Mouse (Mus musculus): ENCODE results near the gene Zfp189. TPM values are rescaled to one million over a fixed set of nuclear protein-coding genes. Genes with fewer than 3 reads are reported as not detected.

Gene Zfp189
- polyA plus RNA-seq (2014; fragmentation: Illumina TruSeq; extraction: RNeasy Lipid Tissue Mini Kit (QIAGEN cat#74804); ENCODE audit: low read depth, low replicate concordance), result 23.4 TPM

DNA sequence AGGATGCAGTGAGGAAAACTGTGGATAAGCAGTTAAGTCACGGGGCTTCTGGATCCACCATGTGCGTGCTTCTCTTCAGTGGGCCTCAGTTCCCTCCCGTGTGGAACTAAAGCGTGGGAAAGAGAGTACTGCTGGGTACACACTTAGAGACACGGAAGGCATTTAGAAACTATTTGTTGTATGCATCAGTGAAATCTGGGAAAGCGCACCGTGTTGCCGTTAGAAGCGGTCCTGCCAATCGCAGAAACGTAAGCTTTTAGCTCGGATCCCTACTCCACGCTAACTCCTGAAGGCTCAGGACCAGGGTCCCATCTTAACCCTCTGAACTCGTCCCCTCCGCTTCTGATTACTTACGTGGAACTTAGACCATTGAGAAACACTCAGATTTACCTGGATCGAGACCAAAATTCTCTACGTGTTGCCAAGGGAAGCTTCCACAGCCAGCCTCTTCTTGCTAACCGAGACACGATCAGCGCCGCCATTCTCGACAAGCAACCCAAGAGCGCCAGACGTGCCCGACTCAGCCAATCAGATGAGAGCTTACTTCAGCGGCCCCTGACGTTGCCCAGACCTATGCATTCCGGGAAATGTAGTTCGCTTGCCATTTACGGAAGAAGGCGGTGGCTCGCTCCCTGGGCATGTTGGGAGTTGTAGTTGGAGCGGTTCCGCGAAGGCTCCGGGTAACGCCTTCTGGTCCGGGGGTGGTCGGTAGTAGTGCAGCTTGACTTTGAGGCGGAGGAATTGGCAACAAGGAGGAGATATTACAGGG is at the start of gene Zfp189, which contains the start of gene Mrpl50:
Gene Zfp189 (plus strand): TSS at position 605 of the 769 bp plus-strand sequence.
Gene Mrpl50 (minus strand): TSS at position 522 of the 769 bp plus-strand sequence.

DNA sequence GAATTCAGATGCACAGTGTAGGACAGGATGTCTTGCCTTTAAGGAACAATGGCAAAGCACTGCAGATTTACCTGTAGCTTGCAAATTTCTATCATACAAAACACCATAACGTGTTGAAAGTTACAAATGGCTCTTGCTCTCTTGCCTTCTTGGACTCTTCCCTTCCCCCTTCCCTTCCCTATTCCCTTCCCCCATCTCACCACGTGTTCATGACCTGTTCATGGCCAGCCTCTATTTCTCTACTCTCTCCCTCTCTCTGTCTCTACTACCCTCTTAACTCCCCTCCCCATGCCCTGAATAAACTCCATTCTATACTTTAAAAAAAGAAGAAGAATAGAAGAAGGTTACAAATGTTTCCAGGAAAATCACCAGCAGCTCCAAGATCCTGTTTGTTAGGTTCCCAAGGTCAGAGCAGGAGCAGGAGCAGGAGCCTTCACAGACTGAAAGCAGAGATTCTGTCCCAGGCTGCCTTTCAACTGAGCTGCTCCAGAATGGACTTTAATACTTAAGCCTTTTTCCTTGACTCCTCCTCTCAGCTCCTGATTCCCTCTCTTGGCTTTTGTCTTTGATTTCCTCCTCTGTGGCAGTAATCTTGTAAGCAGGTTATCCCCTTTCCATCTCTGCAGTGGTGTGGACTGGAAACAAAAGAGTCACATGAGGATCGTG is 47.4 kb upstream of the Zfp189 start, which contains the start of gene Acnat1:
Gene Acnat1 (minus strand): TSS at position 478 of the 666 bp plus-strand sequence.

DNA sequence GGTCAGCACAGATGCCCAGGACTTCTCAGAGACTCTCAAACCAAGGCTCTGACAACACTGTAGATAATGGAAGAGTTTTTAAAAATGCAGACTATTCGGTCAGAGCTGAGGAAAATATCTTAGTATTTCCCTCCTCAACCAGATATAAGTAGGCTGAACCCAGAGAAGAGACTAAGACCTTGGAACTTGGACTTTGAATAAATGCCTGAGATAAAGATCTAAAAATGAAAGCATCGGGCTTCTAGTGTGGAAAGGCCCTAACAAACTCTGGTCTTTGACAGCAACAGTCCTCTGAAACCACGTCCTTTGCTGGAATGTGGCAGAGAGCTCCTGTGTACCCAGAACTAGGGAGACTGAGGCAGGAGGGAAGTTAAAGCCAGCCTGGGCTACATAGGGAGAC is 14.6 kb upstream of the Zfp189 start, which contains the start of gene Baat:
Gene Baat (minus strand): TSS at position 172 of the 400 bp plus-strand sequence.

DNA sequence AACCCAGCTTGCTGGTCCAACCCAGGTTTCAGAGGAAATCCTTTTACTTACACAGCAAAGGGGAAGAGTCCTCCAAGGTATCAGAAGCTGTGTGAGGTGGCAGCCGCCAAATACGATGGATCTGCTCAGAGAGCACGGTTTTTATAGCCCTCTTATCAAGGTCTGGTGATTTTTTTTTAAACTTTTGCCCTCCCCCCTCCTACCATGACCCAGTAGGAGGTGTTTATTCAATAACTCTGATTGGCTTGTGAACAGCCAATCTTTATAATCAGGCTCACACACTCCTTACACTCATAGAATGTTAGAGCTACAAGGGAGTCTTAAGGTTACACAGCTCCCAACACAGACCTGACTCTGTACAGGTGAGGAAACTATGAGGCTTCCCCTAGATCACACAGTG is 28.4 kb downstream of the Zfp189 start, which contains the start of gene Aldob:
Gene Aldob (minus strand): TSS at position 164 of the 400 bp plus-strand sequence.

Other genes with a start within 250 kb of the Zfp189 start
- gene Acnat2, start 113.0 kb upstream of the Zfp189 start, polyA plus RNA-seq (2014; fragmentation: Illumina TruSeq; extraction: RNeasy Lipid Tissue Mini Kit (QIAGEN cat#74804); ENCODE audit: low read depth, low replicate concordance), result 174 TPM
- gene Acnat1, start 47.3 kb upstream of the Zfp189 start, polyA plus RNA-seq (2014; fragmentation: Illumina TruSeq; extraction: RNeasy Lipid Tissue Mini Kit (QIAGEN cat#74804); ENCODE audit: low read depth, low replicate concordance), result 96.6 TPM
- 11.2 TPM for gene Baat, start 14.6 kb upstream of the Zfp189 start, polyA plus RNA-seq (2014; fragmentation: Illumina TruSeq; extraction: RNeasy Lipid Tissue Mini Kit (QIAGEN cat#74804); ENCODE audit: low read depth, low replicate concordance)
- gene Mrpl50, start 83 bp upstream of the Zfp189 start, polyA plus RNA-seq (2014; fragmentation: Illumina TruSeq; extraction: RNeasy Lipid Tissue Mini Kit (QIAGEN cat#74804); ENCODE audit: low read depth, low replicate concordance), result 242 TPM
- 8,084 TPM for gene Aldob, start 28.4 kb downstream of the Zfp189 start, polyA plus RNA-seq (2014; fragmentation: Illumina TruSeq; extraction: RNeasy Lipid Tissue Mini Kit (QIAGEN cat#74804); ENCODE audit: low read depth, low replicate concordance)
- 7.1 TPM for gene Tmem246, start 76.7 kb downstream of the Zfp189 start, polyA plus RNA-seq (2014; fragmentation: Illumina TruSeq; extraction: RNeasy Lipid Tissue Mini Kit (QIAGEN cat#74804); ENCODE audit: low read depth, low replicate concordance)
- gene Rnf20, start 110.8 kb downstream of the Zfp189 start, polyA plus RNA-seq (2014; fragmentation: Illumina TruSeq; extraction: RNeasy Lipid Tissue Mini Kit (QIAGEN cat#74804); ENCODE audit: low read depth, low replicate concordance), result 46.1 TPM
- gene Ppp3r2, start 160.8 kb downstream of the Zfp189 start, polyA plus RNA-seq (2014; fragmentation: Illumina TruSeq; extraction: RNeasy Lipid Tissue Mini Kit (QIAGEN cat#74804); ENCODE audit: low read depth, low replicate concordance), result not detected